Mouse (Mus musculus): ENCODE results near the gene Smtnl2. TPM values are rescaled to one million over a fixed set of nuclear protein-coding genes. Genes with fewer than 3 reads are reported as not detected.
A peak's percentile ranks its signal among the peaks of the same experiment; 100 is the strongest.

Gene Smtnl2
- total and polyA plus RNA-seq, 2 experiments: 0.43 to 0.55 TPM

GRCm38 (mm10) chr11:72413601-72414190 is 2.2 kb upstream of the Smtnl2 start:
- no peaks in the 10 kb centered on the region for H3K27me3 ChIP-seq (ENCODE audit: control insufficient read depth, insufficient read depth, low read length)

GRCm38 (mm10) chr11:72413016-72413415 is 1.5 kb upstream of the Smtnl2 start:
- H3K9ac ChIP-seq (ENCODE audit: low read depth, low read length): no peak overlapping the region
- DNase-seq (ENCODE audit: extremely low read depth, low read depth, low spot score): no peak
- no peak overlapping the region for H3K27ac ChIP-seq (replicated peaks; ENCODE audit: insufficient read depth, low read depth, low read length)
- no peaks in the 10 kb centered on the region for H3K27me3 ChIP-seq (ENCODE audit: control insufficient read depth, insufficient read depth, low read length)
- no peak overlapping the region for H3K4me3 ChIP-seq (ENCODE audit: insufficient read depth, low read depth, low read length)
- no peaks in the 10 kb centered on the region for H3K79me2 ChIP-seq (ENCODE audit: control insufficient read depth, insufficient read depth, low read length)
- no peaks in the 10 kb centered on the region for H3K36me3 ChIP-seq (ENCODE audit: control insufficient read depth, insufficient read depth, low read length)
- peaks cover 5% of the 10 kb centered on the region for H3K4me1 ChIP-seq (ENCODE audit: control insufficient read depth, insufficient read depth, low read length)
- TF ChIP-seq POLR2A (IDR thresholded peaks at IDR 0.05; ENCODE audit: extremely low read depth, insufficient read depth, low read length): no peak
- no peak for TF ChIP-seq CTCF (IDR thresholded peaks at IDR 0.05; ENCODE audit: low read depth, low read length)
- 93% methylated on average over 7 of the region's 7 CpGs for WGBS

More at GRCm38 (mm10) chr11:72413601-72414190, 2.2 kb upstream of the Smtnl2 start:
- Histone ChIP-seq H3K9ac (ENCODE audit: low read depth, low read length) (no peak overlapping the region), H3K4me1 (ENCODE audit: control insufficient read depth, insufficient read depth, low read length) (peaks cover 6% of the 10 kb centered on the region), H3K79me2 (ENCODE audit: control insufficient read depth, insufficient read depth, low read length) (no peaks in the 10 kb centered on the region), H3K36me3 (ENCODE audit: control insufficient read depth, insufficient read depth, low read length) (no peaks in the 10 kb centered on the region), H3K4me3 (ENCODE audit: insufficient read depth, low read depth, low read length) (no peak overlapping the region), H3K27ac (replicated peaks; ENCODE audit: insufficient read depth, low read depth, low read length) (no peak overlapping the region)
- 91% methylated on average over 5 of the region's 5 CpGs for WGBS
- no peak for DNase-seq (ENCODE audit: extremely low read depth, low read depth, low spot score)
- TF ChIP-seq CTCF (IDR thresholded peaks at IDR 0.05; ENCODE audit: low read depth, low read length): no peak
- TF ChIP-seq POLR2A (IDR thresholded peaks at IDR 0.05; ENCODE audit: extremely low read depth, insufficient read depth, low read length): no peak

DNA sequence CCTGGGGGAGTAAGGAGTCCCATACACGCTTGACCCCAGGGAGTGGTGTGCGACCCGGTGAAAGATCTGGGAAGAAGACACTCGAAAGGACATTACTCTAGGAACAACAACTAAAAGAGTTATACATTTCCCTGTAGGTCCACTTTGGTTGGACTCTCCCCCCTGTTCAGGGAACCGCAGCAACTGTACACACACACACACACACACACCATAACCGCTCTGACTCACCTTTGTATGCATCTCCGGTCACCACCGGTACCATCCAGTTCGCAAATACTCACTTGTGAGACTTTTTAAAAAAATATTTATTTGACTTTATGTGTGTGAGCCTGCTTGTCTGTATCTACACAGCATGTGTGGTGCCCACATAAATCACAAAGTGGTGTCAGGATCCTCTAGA is 432 bp upstream of the Smtnl2 start:
- no peaks in the 10 kb centered on the region for H3K36me3 ChIP-seq (ENCODE audit: control insufficient read depth, insufficient read depth, low read length)
- no peaks in the 10 kb centered on the region for H3K79me2 ChIP-seq (ENCODE audit: control insufficient read depth, insufficient read depth, low read length)
- H3K9ac ChIP-seq (ENCODE audit: low read depth, low read length): no peak overlapping the region
- TF ChIP-seq POLR2A (IDR thresholded peaks at IDR 0.05; ENCODE audit: extremely low read depth, insufficient read depth, low read length): no peak
- TF ChIP-seq CTCF (IDR thresholded peaks at IDR 0.05; ENCODE audit: low read depth, low read length): no peak
- no peaks in the 10 kb centered on the region for H3K27me3 ChIP-seq (ENCODE audit: control insufficient read depth, insufficient read depth, low read length)
- DNase-seq (ENCODE audit: extremely low read depth, low read depth, low spot score): no peak
- 38% methylated on average over 9 of the region's 9 CpGs for WGBS
- no peak overlapping the region for H3K4me3 ChIP-seq (ENCODE audit: insufficient read depth, low read depth, low read length)
- no peak overlapping the region for H3K27ac ChIP-seq (replicated peaks; ENCODE audit: insufficient read depth, low read depth, low read length)
- H3K4me1 ChIP-seq (ENCODE audit: control insufficient read depth, insufficient read depth, low read length): peaks cover 4% of the 10 kb centered on the region; the same call in 1 of the 2 replicates

DNA sequence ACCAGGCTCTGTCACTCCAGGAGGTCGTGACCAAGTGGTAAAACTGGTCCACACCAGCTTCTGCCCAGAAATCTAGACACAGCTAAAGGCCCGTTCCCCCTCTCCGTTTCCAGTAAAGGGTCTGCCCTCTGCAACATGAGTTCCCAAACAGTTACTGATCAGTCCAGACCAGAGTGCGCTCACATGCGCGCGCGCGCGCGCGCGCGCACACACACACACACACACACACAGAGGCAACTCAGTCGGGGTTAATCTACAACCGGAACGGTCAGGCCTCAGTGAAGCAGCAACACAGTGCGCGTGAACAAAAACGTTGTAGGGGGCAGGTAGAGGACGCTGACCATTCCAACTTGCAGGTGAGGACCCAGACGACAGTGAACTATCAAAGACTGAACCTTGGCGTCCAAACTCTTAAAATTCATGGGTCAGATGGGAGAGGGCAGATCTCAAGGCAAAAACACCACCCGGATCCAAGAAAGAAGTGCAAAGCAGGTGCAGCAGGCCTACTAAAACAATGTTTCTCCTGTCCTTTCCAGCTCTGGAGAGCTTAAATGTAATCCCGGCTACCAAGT is 906 bp downstream of the Smtnl2 start:
- no peak overlapping the region for H3K27ac ChIP-seq (replicated peaks; ENCODE audit: insufficient read depth, low read depth, low read length)
- H3K79me2 ChIP-seq (ENCODE audit: control insufficient read depth, insufficient read depth, low read length): no peaks in the 10 kb centered on the region
- peak overlapping the region; percentile 1 for H3K9ac ChIP-seq (ENCODE audit: low read depth, low read length)
- 5% methylated on average over 25 of the region's 25 CpGs for WGBS
- TF ChIP-seq CTCF (IDR thresholded peaks at IDR 0.05; ENCODE audit: low read depth, low read length) (no peak), POLR2A (IDR thresholded peaks at IDR 0.05; ENCODE audit: extremely low read depth, insufficient read depth, low read length) (no peak)
- no peaks in the 10 kb centered on the region for H3K27me3 ChIP-seq (ENCODE audit: control insufficient read depth, insufficient read depth, low read length)
- peaks cover 4% of the 10 kb centered on the region; the same call in 1 of the 2 replicates for H3K4me1 ChIP-seq (ENCODE audit: control insufficient read depth, insufficient read depth, low read length)
- peak; percentile 57 for DNase-seq (ENCODE audit: extremely low read depth, low read depth, low spot score)
- H3K36me3 ChIP-seq (ENCODE audit: control insufficient read depth, insufficient read depth, low read length): no peaks in the 10 kb centered on the region
- H3K4me3 ChIP-seq (ENCODE audit: insufficient read depth, low read depth, low read length): peak overlapping the region; percentile 64

- Histone ChIP-seq H3K4me1 (ENCODE audit: control insufficient read depth, insufficient read depth, low read length) (peaks cover 4% of the 10 kb centered on the region; the same call in 1 of the 2 replicates), H3K4me3 (ENCODE audit: insufficient read depth, low read depth, low read length) (no peak overlapping the region), H3K79me2 (ENCODE audit: control insufficient read depth, insufficient read depth, low read length) (no peaks in the 10 kb centered on the region), H3K9ac (ENCODE audit: low read depth, low read length) (no peak overlapping the region), H3K27me3 (ENCODE audit: control insufficient read depth, insufficient read depth, low read length) (no peaks in the 10 kb centered on the region), H3K36me3 (ENCODE audit: control insufficient read depth, insufficient read depth, low read length) (no peaks in the 10 kb centered on the region), H3K27ac (replicated peaks; ENCODE audit: insufficient read depth, low read depth, low read length) (no peak overlapping the region)
- DNase-seq (ENCODE audit: extremely low read depth, low read depth, low spot score): no peak
- TF ChIP-seq CTCF (IDR thresholded peaks at IDR 0.05; ENCODE audit: low read depth, low read length) (no peak), POLR2A (IDR thresholded peaks at IDR 0.05; ENCODE audit: extremely low read depth, insufficient read depth, low read length) (no peak)
- WGBS: 92% methylated on average over 12 of the region's 12 CpGs
These were observed 1.7 kb downstream of the Smtnl2 start for GRCm38 (mm10) chr11:72409649-72410385.
